Mouse (Mus musculus): ENCODE results near the gene Nepro.

Gene Nepro

GRCm38 (mm10) chr16:44703458-44703857, 20.6 kb upstream of the Nepro start:
- DNase-seq, result no peak

- peak; percentile 64 for DNase-seq
These were observed 7.6 kb upstream of the Nepro start for GRCm38 (mm10) chr16:44716305-44717140.

- no peak for DNase-seq
These were observed 6.9 kb upstream of the Nepro start for GRCm38 (mm10) chr16:44717141-44717634.

GRCm38 (mm10) chr16:44717838-44718237, 6.3 kb upstream of the Nepro start:
- no peak for DNase-seq

- DNase-seq, result peak; percentile 54
These were observed 4.8 kb upstream of the Nepro start for GRCm38 (mm10) chr16:44719349-44719748.

- DNase-seq, result no peak
These were observed 3.6 kb upstream of the Nepro start for GRCm38 (mm10) chr16:44720518-44720917.

- DNase-seq, result peak; percentile 58
These were observed 1.4 kb upstream of the Nepro start for GRCm38 (mm10) chr16:44722666-44723065.

- no peak for DNase-seq
These were observed 746 bp downstream of the Nepro start for GRCm38 (mm10) chr16:44724847-44725246.

- peak; percentile 86 for DNase-seq
These were observed 1.5 kb downstream of the Nepro start for GRCm38 (mm10) chr16:44725286-44726223.

GRCm38 (mm10) chr16:44727525-44727924, 3.4 kb downstream of the Nepro start:
- no peak for DNase-seq

GRCm38 (mm10) chr16:44734059-44734458, 10.0 kb downstream of the Nepro start:
- no peak for DNase-seq

- no peak for DNase-seq
These were observed 11.6 kb downstream of the Nepro start for GRCm38 (mm10) chr16:44735676-44736075.

- no peak for DNase-seq
These were observed 12.0 kb downstream of the Nepro start for GRCm38 (mm10) chr16:44736118-44736517.

GRCm38 (mm10) chr16:44742753-44743152, 18.7 kb downstream of the Nepro start:
- no peak for DNase-seq

- no peak for DNase-seq
These were observed 21.4 kb downstream of the Nepro start for GRCm38 (mm10) chr16:44745471-44745865.

GRCm38 (mm10) chr16:44745866-44746562, 21.9 kb downstream of the Nepro start, which contains the start of gene Gtpbp8:
Gene Gtpbp8, minus strand, starts transcription at chr16:44746363.
- DNase-seq, result peak; percentile 89

GRCm38 (mm10) chr16:44748007-44748406, 23.9 kb downstream of the Nepro start:
- no peak for DNase-seq

GRCm38 (mm10) chr16:44757700-44758099, 33.6 kb downstream of the Nepro start:
- no peak for DNase-seq

GRCm38 (mm10) chr16:44761811-44762210, 37.7 kb downstream of the Nepro start:
- DNase-seq, result no peak

GRCm38 (mm10) chr16:44765555-44766319, 41.6 kb downstream of the Nepro start, which contains the start of gene Cd200r1:
Gene Cd200r1, plus strand, starts transcription at chr16:44765736.
- DNase-seq, result no peak

- no peak for DNase-seq
These were observed 42.3 kb downstream of the Nepro start for GRCm38 (mm10) chr16:44766320-44766892.

All from kidney, postnatal 14 days (tissue).